Mouse (Mus musculus): ENCODE measurements at regions not wholly inside any gene's neighbourhood (a gene's known extent, or its start where the extent isn't known, plus 50 kb on each side); places are given as distances from the start of the nearest gene placed in this dataset.

- Histone ChIP-seq H3K27ac (ENCODE audit: insufficient read depth, low read depth) (no peak overlapping the region), H3K9ac (ENCODE audit: insufficient read depth, low read depth) (no peak overlapping the region), H3K4me1 (ENCODE audit: control insufficient read depth in 1 of 2, insufficient read depth in 2 of 2) (peaks cover 3 to 16% of the 10 kb centered on the region in 2 experiments; a peak in 3 of 4 replicates), H3K79me2 (replicated peaks; ENCODE audit: control insufficient read depth, extremely low read depth, insufficient read depth, poor library complexity, severe bottlenecking) (no peaks in the 10 kb centered on the region), H3K4me3 (replicated peaks in 1 of 3; ENCODE audit: low read depth in 2 of 3, low read length in 2 of 3, poor library complexity in 1 of 3) (no peak overlapping the region), H3K27me3 (replicated peaks) (no peaks in the 10 kb centered on the region), H3K4me2 (ENCODE audit: insufficient read depth, low read depth, poor library complexity, severe bottlenecking) (no peak overlapping the region), H3K9me3 (replicated peaks; ENCODE audit: low read length) (no peaks in the 10 kb centered on the region), H3K36me3 (replicated peaks in 1 of 2; ENCODE audit: control insufficient read depth in 1 of 2, insufficient read depth in 1 of 2, low read length in 1 of 2) (no peaks in the 10 kb centered on the region)
- dilution Hi-C loops (cut with MboI; ENCODE audit: extremely low pct_ligation_motif_present, extremely low pct_unique_long_range_greater_than_20kb, low sequenced_read_pairs) (no loop called here), in situ Hi-C loops (cut with MboI; ENCODE audit: low pct_ligation_motif_present, low pct_unique_long_range_greater_than_20kb, low sequenced_read_pairs) (no loop called here)
- DNase-seq (ENCODE audit: extremely low read depth): no peak
- TF ChIP-seq NRF1 (IDR thresholded peaks at IDR 0.05; ENCODE audit: low read depth, low read length) (no peak), TCF12 (IDR thresholded peaks at IDR 0.05; ENCODE audit: low read depth, low read length) (no peak), USF1 (IDR thresholded peaks at IDR 0.05; ENCODE audit: low read depth, low read length) (no peak), JUN (IDR thresholded peaks at IDR 0.05; ENCODE audit: insufficient read depth, low read depth, low read length) (no peak), ELF1 (IDR thresholded peaks at IDR 0.05; ENCODE audit: low read depth, low read length) (no peak), UBTF (IDR thresholded peaks at IDR 0.05; ENCODE audit: low read depth, low read length) (no peak), EP300 (IDR thresholded peaks at IDR 0.05; ENCODE audit: low read length) (no peak), ZKSCAN1 (IDR thresholded peaks at IDR 0.05; ENCODE audit: borderline replicate concordance, low read depth, low read length) (no peak), CHD2 (IDR thresholded peaks at IDR 0.05; ENCODE audit: low read length) (no peak), PAX5 (IDR thresholded peaks at IDR 0.05; ENCODE audit: low read length) (no peak), NELFE (IDR thresholded peaks at IDR 0.05; ENCODE audit: low read depth, low read length) (no peak), GABPA (IDR thresholded peaks at IDR 0.05; ENCODE audit: insufficient replicate concordance, low read depth, low read length) (no peak), USF2 (conservative IDR thresholded peaks at IDR 0.05; ENCODE audit: low read depth, low read length) (no peak), SIN3A (IDR thresholded peaks at IDR 0.05; ENCODE audit: low read length) (no peak), CTCF (conservative IDR thresholded peaks at IDR 0.05 in 1 of 2, IDR thresholded peaks at IDR 0.05 in 1 of 2; ENCODE audit: low read depth in 2 of 2, low read length in 2 of 2) (no peak), IRF4 (IDR thresholded peaks at IDR 0.05; ENCODE audit: low read depth, low read length) (no peak), POLR2AphosphoS2 (IDR thresholded peaks at IDR 0.05; ENCODE audit: low read depth, low read length) (no peak), MXI1 (IDR thresholded peaks at IDR 0.05; ENCODE audit: low read depth, low read length) (no peak), TBP (conservative IDR thresholded peaks at IDR 0.05; ENCODE audit: low read depth, low read length) (no peak), MYC (IDR thresholded peaks at IDR 0.05; ENCODE audit: low read depth, low read length) (no peak)
Observed at GRCm38 (mm10) chr3:153144217-153144616, 162.2 kb upstream of the St6galnac5 start.

GRCm38 (mm10) chr3:153140985-153141384 is 158.9 kb upstream of the St6galnac5 start:
- no peaks in the 10 kb centered on the region for H3K27me3 ChIP-seq (replicated peaks)
- in situ Hi-C loops (cut with MboI; ENCODE audit: low pct_ligation_motif_present, low pct_unique_long_range_greater_than_20kb, low sequenced_read_pairs): no loop called here
- no peaks in the 10 kb centered on the region for H3K9me3 ChIP-seq (replicated peaks; ENCODE audit: low read length)
- dilution Hi-C loops (cut with MboI; ENCODE audit: extremely low pct_ligation_motif_present, extremely low pct_unique_long_range_greater_than_20kb, low sequenced_read_pairs): no loop called here
- DNase-seq (ENCODE audit: extremely low read depth): no peak
- no peak overlapping the region for H3K4me2 ChIP-seq (ENCODE audit: insufficient read depth, low read depth, poor library complexity, severe bottlenecking)
- no peaks in the 10 kb centered on the region for H3K79me2 ChIP-seq (replicated peaks; ENCODE audit: control insufficient read depth, extremely low read depth, insufficient read depth, poor library complexity, severe bottlenecking)
- no peaks in the 10 kb centered on the region for H3K36me3 ChIP-seq (replicated peaks in 1 of 2; ENCODE audit: control insufficient read depth in 1 of 2, insufficient read depth in 1 of 2, low read length in 1 of 2)
- H3K4me1 ChIP-seq (ENCODE audit: control insufficient read depth in 1 of 2, insufficient read depth in 2 of 2): peaks cover 0 to 8% of the 10 kb centered on the region in 2 experiments; a peak in 2 of 4 replicates
- H3K4me3 ChIP-seq (replicated peaks in 1 of 3; ENCODE audit: low read depth in 2 of 3, low read length in 2 of 3, poor library complexity in 1 of 3): no peak overlapping the region
- no peak overlapping the region for H3K9ac ChIP-seq (ENCODE audit: insufficient read depth, low read depth)
- no peak overlapping the region for H3K27ac ChIP-seq (ENCODE audit: insufficient read depth, low read depth)
- TF ChIP-seq ZMIZ1 (IDR thresholded peaks at IDR 0.05; ENCODE audit: low read depth, low read length): no peak
- no peak for TF ChIP-seq MEF2A (IDR thresholded peaks at IDR 0.05; ENCODE audit: borderline replicate concordance, low read depth, low read length)
- no peak for TF ChIP-seq TBP (conservative IDR thresholded peaks at IDR 0.05; ENCODE audit: low read depth, low read length)
- no peak for TF ChIP-seq MXI1 (IDR thresholded peaks at IDR 0.05; ENCODE audit: low read depth, low read length)
- no peak for TF ChIP-seq SIN3A (IDR thresholded peaks at IDR 0.05; ENCODE audit: low read length)
- TF ChIP-seq RCOR1 (conservative IDR thresholded peaks at IDR 0.05; ENCODE audit: low read depth, low read length): no peak
- TF ChIP-seq CTCF (conservative IDR thresholded peaks at IDR 0.05 in 1 of 2, IDR thresholded peaks at IDR 0.05 in 1 of 2; ENCODE audit: low read depth in 2 of 2, low read length in 2 of 2): peak in 1 of 2 experiments; percentile 34; a peak in 2 of 4 replicates
- peak; percentile 10; the same call in 1 of the 2 replicates for TF ChIP-seq SMC3 (IDR thresholded peaks at IDR 0.05; ENCODE audit: low read depth, low read length)
- TF ChIP-seq E2F4 (IDR thresholded peaks at IDR 0.05; ENCODE audit: insufficient replicate concordance, low read depth, low read length): no peak
- TF ChIP-seq MYC (IDR thresholded peaks at IDR 0.05; ENCODE audit: low read depth, low read length): no peak
- no peak for TF ChIP-seq HCFC1 (IDR thresholded peaks at IDR 0.05; ENCODE audit: low read depth, low read length)
- TF ChIP-seq NRF1 (IDR thresholded peaks at IDR 0.05; ENCODE audit: low read depth, low read length): no peak
- no peak for TF ChIP-seq PAX5 (IDR thresholded peaks at IDR 0.05; ENCODE audit: low read length)
- TF ChIP-seq CHD1 (IDR thresholded peaks at IDR 0.05; ENCODE audit: low read depth, low read length): no peak
- no peak for TF ChIP-seq TCF12 (IDR thresholded peaks at IDR 0.05; ENCODE audit: low read depth, low read length)
- no peak for TF ChIP-seq MAZ (IDR thresholded peaks at IDR 0.05; ENCODE audit: low read depth, low read length)
- no peak for TF ChIP-seq POLR2AphosphoS2 (IDR thresholded peaks at IDR 0.05; ENCODE audit: low read depth, low read length)
- no peak for TF ChIP-seq IRF4 (IDR thresholded peaks at IDR 0.05; ENCODE audit: low read depth, low read length)
- peak; percentile 37 for TF ChIP-seq RAD21 (IDR thresholded peaks at IDR 0.05; ENCODE audit: low read depth, low read length)
- no peak for TF ChIP-seq ETS1 (conservative IDR thresholded peaks at IDR 0.05; ENCODE audit: low read depth, low read length)
- TF ChIP-seq USF2 (conservative IDR thresholded peaks at IDR 0.05; ENCODE audit: low read depth, low read length): no peak
- TF ChIP-seq EP300 (IDR thresholded peaks at IDR 0.05; ENCODE audit: low read length): no peak
- TF ChIP-seq JUND (conservative IDR thresholded peaks at IDR 0.05; ENCODE audit: low read depth, low read length): no peak

Measured in CH12.LX (cell line).